Mouse (Mus musculus): ENCODE data around the gene Cort.

DNA sequence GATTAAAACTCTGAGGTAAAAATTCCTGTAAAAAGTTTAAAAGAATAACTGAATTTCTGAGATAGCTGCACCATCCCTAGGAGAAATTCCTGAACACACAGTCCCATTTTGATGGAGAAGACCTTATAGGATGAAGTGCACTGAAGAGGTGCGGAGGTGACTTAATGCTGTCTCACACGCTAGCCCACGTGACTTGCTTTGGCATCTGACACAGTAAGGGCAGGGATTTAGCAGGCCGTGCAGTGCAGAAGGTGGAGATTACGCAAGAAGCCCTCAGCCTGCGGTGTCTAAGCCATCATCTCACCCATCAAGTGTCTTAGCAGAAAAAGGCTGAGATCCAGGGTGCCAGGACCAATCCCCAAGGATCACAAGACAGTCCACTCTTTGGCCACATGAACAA lies 34.6 kb upstream of the Cort start:
- TF ChIP-seq POLR2A (IDR thresholded peaks at IDR 0.05; ENCODE audit: low read depth, low read length) = no peak
- TF ChIP-seq CTCF (IDR thresholded peaks at IDR 0.05; ENCODE audit: extremely low read depth, insufficient read length, insufficient replicate concordance, low read depth, low read length) = no peak
